Mouse (Mus musculus) hindbrain, postnatal 0 days (tissue): ENCODE measurements at regions not wholly inside any gene's neighbourhood (a gene's known extent, or its start where the extent isn't known, plus 50 kb on each side); places are given as distances from the start of the nearest gene placed in this dataset.

Experiments used
- ATAC-seq: fragments of 200-750 bp; cut with Nextera tagmentation; 2 replicates; pipeline ENCODE4 v1.8.0; 2017; ENCODE audit warnings: mild to moderate bottlenecking, moderate TSS enrichment, moderate library complexity
- DNase-seq: peaks from one replicate; pipeline ENCODE4 v3.0.0-alpha.2; 2015; ENCODE audit warnings: low spot score
- H3K27ac ChIP-seq: fragments of 300-500 bp; sonication (generic); 2 replicates; pipeline ENCODE4 v1.5.1; 2014; ENCODE audit warnings: mild to moderate bottlenecking
- H3K27me3 ChIP-seq: fragments of 300-500 bp; sonication (generic); 2 replicates; pipeline ENCODE4 v1.6.1; 2014; ENCODE audit warnings: low read length, mixed read lengths; ENCODE audit not compliant: insufficient read depth
- H3K36me3 ChIP-seq: fragments of 300-500 bp; sonication (generic); 2 replicates; pipeline ENCODE4 v1.6.1; 2014; ENCODE audit warnings: low read length, mixed read lengths; ENCODE audit not compliant: insufficient read depth
- H3K4me1 ChIP-seq: fragments of 300-500 bp; sonication (generic); 2 replicates; pipeline ENCODE4 v1.6.1; 2014; ENCODE audit warnings: antibody characterized with exemption, low read length, mixed read lengths; ENCODE audit not compliant: insufficient read depth
- H3K4me2 ChIP-seq: fragments of 300-500 bp; sonication (generic); 2 replicates; pipeline ENCODE4 v1.6.1; 2014; ENCODE audit warnings: low read depth, mild to moderate bottlenecking, low read length, moderate library complexity, mixed read lengths
- H3K4me3 ChIP-seq: fragments of 300-500 bp; sonication (generic); 2 replicates; pipeline ENCODE4 v1.5.1; 2014; ENCODE audit warnings: low read length
- H3K9ac ChIP-seq: fragments of 300-500 bp; sonication (generic); replicated peaks from 2 replicates; pipeline ENCODE4 v1.6.1; 2014; ENCODE audit warnings: mild to moderate bottlenecking, low read length, moderate library complexity, mixed read lengths
- H3K9me3 ChIP-seq: fragments of 300-500 bp; sonication (generic); 2 replicates; pipeline ENCODE4 v1.6.1; 2016; ENCODE audit warnings: low read length, mixed read lengths
- CTCF ChIP-seq: IDR thresholded peaks from 2 replicates; pipeline ENCODE4 v1.5.1; 2016; ENCODE audit warnings: antibody characterized with exemption, control low read depth, low read depth
- WGBS: fragments of 180-500 bp; shearing (Covaris S2); extraction: QIAGEN DNeasy Blood & Tissue Kit; methylation state at CpG from one replicate; pipeline ENCODE4 v1.1.7; 2014; 5-methylcytosine and 5-hydroxymethylcytosine counted together

DNA sequence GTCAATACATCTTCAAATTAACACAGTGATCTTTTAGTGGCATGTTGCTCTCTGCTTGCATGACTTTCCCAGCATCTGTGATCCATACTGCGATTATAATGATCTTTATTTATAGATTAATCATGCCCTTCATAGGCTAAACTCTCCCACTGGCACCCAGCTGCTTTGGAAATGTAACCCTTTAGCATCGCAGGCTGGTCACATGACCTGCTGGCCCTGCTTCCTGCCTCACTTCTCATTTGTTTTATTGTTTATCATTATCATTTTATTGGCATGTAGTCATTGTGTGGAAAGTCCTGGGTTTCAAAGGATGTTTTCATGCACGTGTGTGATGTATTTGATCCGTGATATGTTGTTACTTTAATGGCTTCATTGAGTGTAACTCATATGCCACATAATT is 384.4 kb upstream of the Pmfbp1 start:
- DNase-seq (no peak), ATAC-seq (no peak)
- no peak overlapping the region for H3K9ac ChIP-seq
- TF ChIP-seq CTCF, result no peak
- no peaks in the 10 kb centered on the region for H3K4me1 ChIP-seq
- no peaks in the 10 kb centered on the region for H3K36me3 ChIP-seq
- no peak overlapping the region for H3K27ac ChIP-seq
- 68% methylated on average over 4 of the region's 4 CpGs for WGBS
- H3K4me2 ChIP-seq, result no peak overlapping the region
- H3K27me3 ChIP-seq, result no peaks in the 10 kb centered on the region
- H3K4me3 ChIP-seq, result no peak overlapping the region
- no peaks in the 10 kb centered on the region for H3K9me3 ChIP-seq

DNA sequence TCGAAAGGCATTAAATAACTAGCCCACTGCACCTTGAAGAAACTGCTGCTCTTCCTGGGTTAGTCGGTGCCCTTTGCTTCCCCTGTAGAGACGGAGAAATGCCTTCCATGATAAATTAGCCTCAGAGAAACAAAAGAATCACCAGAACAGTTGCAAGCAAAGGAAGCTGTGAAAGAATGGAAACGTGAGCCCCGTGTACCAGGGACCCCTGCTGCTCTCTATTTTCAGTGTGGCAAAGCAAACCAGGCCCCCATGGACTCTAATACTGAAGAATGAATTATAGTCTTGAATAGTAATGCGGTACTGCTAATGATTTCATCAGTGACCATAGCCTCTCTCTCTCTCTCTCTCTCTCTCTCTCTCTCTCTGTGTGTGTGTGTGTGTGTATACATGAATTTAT is 372.1 kb upstream of the Pmfbp1 start:
- Histone ChIP-seq H3K36me3 (no peaks in the 10 kb centered on the region), H3K27me3 (no peaks in the 10 kb centered on the region), H3K27ac (no peak overlapping the region), H3K4me3 (no peak overlapping the region), H3K9ac (no peak overlapping the region), H3K4me1 (no peaks in the 10 kb centered on the region), H3K4me2 (no peak overlapping the region), H3K9me3 (no peaks in the 10 kb centered on the region)
- no peak for TF ChIP-seq CTCF
- 9% methylated on average over 6 of the region's 6 CpGs for WGBS
- DNase-seq (no peak), ATAC-seq (no peak)

- Histone ChIP-seq H3K36me3 (no peaks in the 10 kb centered on the region), H3K9ac (no peak overlapping the region), H3K4me1 (no peaks in the 10 kb centered on the region), H3K27ac (no peak overlapping the region), H3K4me2 (no peak overlapping the region), H3K9me3 (no peaks in the 10 kb centered on the region), H3K4me3 (no peak overlapping the region), H3K27me3 (no peaks in the 10 kb centered on the region)
- 87% methylated on average over 8 of the region's 8 CpGs for WGBS
- no peak for DNase-seq
- no peak for TF ChIP-seq CTCF
- no peak for ATAC-seq
These were observed 351.2 kb upstream of the Pmfbp1 start for GRCm38 (mm10) chr8:109142495-109143158.

DNA sequence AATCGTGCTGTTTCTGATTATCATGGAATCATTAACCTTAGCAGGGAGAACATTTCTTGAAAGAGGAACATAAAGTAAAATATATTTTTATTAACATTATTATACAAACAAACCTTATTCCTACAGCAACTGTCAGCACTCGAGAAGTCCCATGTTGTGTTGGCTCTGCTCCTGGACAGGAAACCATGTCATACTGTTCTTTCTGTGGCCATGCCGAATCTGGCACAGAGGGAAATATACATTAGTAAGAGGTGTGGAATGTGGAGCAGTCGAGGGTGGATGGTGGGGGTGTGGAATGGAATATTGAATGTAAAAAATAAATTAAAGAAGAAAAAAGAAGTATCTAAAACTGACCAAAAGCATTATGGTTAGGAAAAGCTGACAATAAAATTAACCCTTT is 342.1 kb upstream of the Pmfbp1 start:
- H3K4me3 ChIP-seq, result no peak overlapping the region
- H3K27ac ChIP-seq, result no peak overlapping the region
- ATAC-seq, result no peak
- H3K27me3 ChIP-seq, result no peaks in the 10 kb centered on the region
- no peak overlapping the region for H3K4me2 ChIP-seq
- whole genome bisulfite sequencing, result 82% methylated on average over 4 of the region's 4 CpGs
- H3K36me3 ChIP-seq, result no peaks in the 10 kb centered on the region
- H3K9me3 ChIP-seq, result peaks cover 4% of the 10 kb centered on the region; the same call in 1 of the 2 replicates
- H3K9ac ChIP-seq, result no peak overlapping the region
- DNase-seq, result no peak
- TF ChIP-seq CTCF, result no peak
- H3K4me1 ChIP-seq, result no peaks in the 10 kb centered on the region

GRCm38 (mm10) chr8:109155489-109155888 is 338.3 kb upstream of the Pmfbp1 start:
- no peak overlapping the region for H3K27ac ChIP-seq
- no peak overlapping the region for H3K4me2 ChIP-seq
- H3K4me1 ChIP-seq, result no peaks in the 10 kb centered on the region
- DNase-seq (peak; percentile 26), ATAC-seq (no peak)
- no peak for TF ChIP-seq CTCF
- peaks cover 4% of the 10 kb centered on the region; the same call in 1 of the 2 replicates for H3K9me3 ChIP-seq
- H3K9ac ChIP-seq, result no peak overlapping the region
- no peaks in the 10 kb centered on the region for H3K36me3 ChIP-seq
- 62% methylated on average over 11 of the region's 11 CpGs for WGBS
- no peak overlapping the region for H3K4me3 ChIP-seq
- H3K27me3 ChIP-seq, result no peaks in the 10 kb centered on the region

DNA sequence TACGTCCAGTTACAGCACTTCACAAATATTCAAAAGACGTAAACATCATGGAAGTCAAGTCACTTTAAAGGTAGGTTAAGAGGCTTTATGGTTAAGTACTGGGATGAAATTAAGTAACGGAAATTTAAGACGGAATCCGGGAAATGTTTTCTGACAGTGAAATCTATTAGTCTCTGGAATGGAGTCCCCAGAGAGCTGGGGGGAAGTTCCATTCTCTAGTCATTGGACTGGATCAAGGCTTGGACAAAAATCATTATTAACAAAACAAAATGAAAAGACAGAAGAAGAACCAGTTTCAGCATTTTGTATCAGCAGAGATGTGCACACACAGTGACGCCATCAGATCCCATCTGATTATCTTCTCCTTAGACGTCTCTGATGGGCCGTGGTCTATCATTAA is 337.8 kb upstream of the Pmfbp1 start:
- ATAC-seq, result no peak

GRCm38 (mm10) chr8:109172701-109173100 is 321.1 kb upstream of the Pmfbp1 start:
- DNase-seq, result no peak
- Histone ChIP-seq H3K4me2 (no peak overlapping the region), H3K4me3 (no peak overlapping the region), H3K9ac (no peak overlapping the region), H3K4me1 (no peaks in the 10 kb centered on the region), H3K27ac (no peak overlapping the region), H3K9me3 (no peaks in the 10 kb centered on the region), H3K36me3 (no peaks in the 10 kb centered on the region), H3K27me3 (no peaks in the 10 kb centered on the region)
- no peak for TF ChIP-seq CTCF
- no peak for ATAC-seq
- 78% methylated on average over 4 of the region's 4 CpGs for WGBS

More for the DNA sequence above, 337.8 kb upstream of the Pmfbp1 start:
- no peak for DNase-seq
- H3K4me3 ChIP-seq, result no peak overlapping the region
- H3K4me1 ChIP-seq, result no peaks in the 10 kb centered on the region
- no peak overlapping the region for H3K27ac ChIP-seq
- no peaks in the 10 kb centered on the region for H3K27me3 ChIP-seq
- 83% methylated on average over 8 of the region's 8 CpGs for WGBS
- no peak overlapping the region for H3K4me2 ChIP-seq
- TF ChIP-seq CTCF, result no peak
- H3K9ac ChIP-seq, result no peak overlapping the region
- H3K9me3 ChIP-seq, result peaks cover 3% of the 10 kb centered on the region; the same call in 1 of the 2 replicates
- H3K36me3 ChIP-seq, result no peaks in the 10 kb centered on the region
